Mouse (Mus musculus) stomach, postnatal 0 days (tissue): ENCODE measurements around the gene Paf1. TPM values are rescaled to one million over a fixed set of nuclear protein-coding genes. Genes with fewer than 3 reads are reported as not detected.

Source experiments
- ATAC-seq: fragments of 200-750 bp; cut with Nextera tagmentation; 2 replicates; pipeline ENCODE4 v1.8.0; 2017; ENCODE audit not compliant: low FRiP score, low TSS enrichment
- DNase-seq: peaks from one replicate; pipeline ENCODE4 v3.0.0-alpha.2; 2016; ENCODE audit warnings: low spot score
- H3K27ac ChIP-seq: fragments of 300-500 bp; sonication (generic); replicated peaks from 2 replicates; pipeline ENCODE4 v1.5.1; 2014; ENCODE audit warnings: mild to moderate bottlenecking, control low read depth
- H3K27me3 ChIP-seq: fragments of 300-500 bp; sonication (generic); 2 replicates; pipeline ENCODE4 v1.6.1; 2014; ENCODE audit warnings: low read length; ENCODE audit not compliant: control insufficient read depth, insufficient read depth
- H3K36me3 ChIP-seq: fragments of 300-500 bp; sonication (generic); 2 replicates; pipeline ENCODE4 v1.6.1; 2014; ENCODE audit warnings: low read length, mixed read lengths; ENCODE audit not compliant: control insufficient read depth, insufficient read depth
- H3K4me1 ChIP-seq: fragments of 300-500 bp; sonication (generic); replicated peaks from 2 replicates; pipeline ENCODE4 v1.6.1; 2014; ENCODE audit warnings: antibody characterized with exemption; ENCODE audit not compliant: control insufficient read depth, insufficient read depth
- H3K4me2 ChIP-seq: fragments of 300-500 bp; sonication (generic); replicated peaks from 2 replicates; pipeline ENCODE4 v1.6.1; 2014; ENCODE audit warnings: low read depth, mild to moderate bottlenecking, control low read depth, moderate library complexity
- H3K4me3 ChIP-seq: fragments of 300-500 bp; sonication (generic); 2 replicates; pipeline ENCODE4 v1.5.1; 2014; ENCODE audit warnings: low read depth, low read length, control low read depth
- H3K9ac ChIP-seq: fragments of 300-500 bp; sonication (generic); 2 replicates; pipeline ENCODE4 v1.6.1; 2014; ENCODE audit warnings: mild to moderate bottlenecking, low read length, control low read depth, mixed read lengths
- H3K9me3 ChIP-seq: fragments of 300-500 bp; sonication (generic); 2 replicates; pipeline ENCODE4 v1.6.1; 2016; ENCODE audit warnings: low read length; ENCODE audit not compliant: control insufficient read depth
- CTCF ChIP-seq: IDR thresholded peaks from 2 replicates; pipeline ENCODE4 v1.5.1; 2016; ENCODE audit warnings: antibody characterized with exemption, low read depth, mild to moderate bottlenecking, moderate library complexity
- EP300 ChIP-seq: optimal IDR thresholded peaks from 2 replicates; pipeline ENCODE3; 2016; ENCODE audit warnings: antibody characterized with exemption
- WGBS: fragments of 180-500 bp; shearing (Covaris S2); extraction: QIAGEN DNeasy Blood & Tissue Kit; methylation state at CpG from one replicate; pipeline ENCODE4 v1.1.7; 2014; 5-methylcytosine and 5-hydroxymethylcytosine counted together
- polyA plus RNA-seq: library from polyadenylated mRNA; unstranded; fragments of >200 nt; fragmentation: Nextera tagmentation; extraction: Ambion mirVana; gene quantifications from 2 replicates; pipeline ENCODE4 v1.2.1, GENCODE M21; 2015

Gene Paf1
- polyA plus RNA-seq, 1 experiment from 2014 or later = 35.9 TPM

GRCm38 (mm10) chr7:28376011-28376771, 16.6 kb upstream of the Paf1 start:
- Histone ChIP-seq H3K27me3 (no peaks in the 10 kb centered on the region), H3K36me3 (peaks cover 7% of the 10 kb centered on the region; the same call in 1 of the 2 replicates), H3K4me1 (0 out of 2 replicates have a peak, but pooled peaks cover 6% of the 10 kb centered on the region), H3K27ac (peak overlapping the region; percentile 100), H3K4me3 (peak overlapping the region; percentile 88), H3K4me2 (peak overlapping the region; percentile 95), H3K9ac (peak overlapping the region; percentile 98), H3K9me3 (no peaks in the 10 kb centered on the region)
- ATAC-seq = peak; percentile 46
- under 1% methylated on average over 30 of the region's 30 CpGs for WGBS
- peak; percentile 95 for DNase-seq
- TF ChIP-seq EP300 (peak; percentile 39), CTCF (no peak)

- TF ChIP-seq CTCF = peak; percentile 33; the same call in 1 of the 2 replicates
- TF ChIP-seq EP300 = no peak
Observed at GRCm38 (mm10) chr7:28377190-28378065, 15.3 kb upstream of the Paf1 start.

GRCm38 (mm10) chr7:28378066-28378690, 14.6 kb upstream of the Paf1 start:
- TF ChIP-seq CTCF (0 out of 2 replicates have a peak, but pooled peaks have one; percentile 0), EP300 (no peak)
- peaks cover 11% of the 10 kb centered on the region; the same call in 1 of the 2 replicates for H3K4me1 ChIP-seq
- peak overlapping the region; percentile 95 for H3K4me2 ChIP-seq
- ATAC-seq (no peak; the same call in 1 of the 2 replicates), DNase-seq (peak; percentile 91)
- H3K9ac ChIP-seq = peak overlapping the region; percentile 98
- WGBS = 7% methylated on average over 32 of the region's 32 CpGs
- peak overlapping the region; percentile 88 for H3K4me3 ChIP-seq
- no peaks in the 10 kb centered on the region for H3K27me3 ChIP-seq
- H3K27ac ChIP-seq = peak overlapping the region; percentile 100
- peaks cover 7% of the 10 kb centered on the region; the same call in 1 of the 2 replicates for H3K36me3 ChIP-seq
- H3K9me3 ChIP-seq = no peaks in the 10 kb centered on the region

More at GRCm38 (mm10) chr7:28377190-28378065, 15.3 kb upstream of the Paf1 start:
- no peak for ATAC-seq
- Histone ChIP-seq H3K27me3 (no peaks in the 10 kb centered on the region), H3K4me1 (0 out of 2 replicates have a peak, but pooled peaks cover 6% of the 10 kb centered on the region), H3K9me3 (no peaks in the 10 kb centered on the region), H3K36me3 (peaks cover 7% of the 10 kb centered on the region; the same call in 1 of the 2 replicates), H3K4me3 (peak overlapping the region; percentile 88), H3K9ac (peak overlapping the region; percentile 98), H3K27ac (peak overlapping the region; percentile 100), H3K4me2 (peak overlapping the region; percentile 95)
- 37% methylated on average over 18 of the region's 18 CpGs for WGBS
- DNase-seq = peak; percentile 52

GRCm38 (mm10) chr7:28378769-28379651, 13.7 kb upstream of the Paf1 start:
- Histone ChIP-seq H3K27me3 (no peaks in the 10 kb centered on the region), H3K4me1 (peaks cover 14% of the 10 kb centered on the region; the same call in 1 of the 2 replicates), H3K27ac (peak overlapping the region; percentile 100), H3K9me3 (no peaks in the 10 kb centered on the region), H3K9ac (peak overlapping the region; percentile 98), H3K36me3 (peaks cover 7% of the 10 kb centered on the region; the same call in 1 of the 2 replicates), H3K4me2 (peak overlapping the region; percentile 95), H3K4me3 (peak overlapping the region; percentile 88)
- DNase-seq (peak; percentile 96), ATAC-seq (peak; percentile 41)
- WGBS = 1% methylated on average over 52 of the region's 53 CpGs
- peak; percentile 80 for TF ChIP-seq EP300
- no peak; the same call in 1 of the 2 replicates for TF ChIP-seq CTCF
